Mouse (Mus musculus): ENCODE results near the gene Spata20.

Gene Spata20

GRCm38 (mm10) chr11:94449239-94449638, 36.7 kb downstream of the Spata20 start:
- no peak for DNase-seq

GRCm38 (mm10) chr11:94447017-94447416, 39.0 kb downstream of the Spata20 start:
- no peak for DNase-seq

- DNase-seq = no peak
Measured at GRCm38 (mm10) chr11:94445300-94445699, 40.7 kb downstream of the Spata20 start.

- no peak for DNase-seq
Measured at GRCm38 (mm10) chr11:94444829-94445228, 41.1 kb downstream of the Spata20 start.

GRCm38 (mm10) chr11:94441752-94442151, 44.2 kb downstream of the Spata20 start:
- no peak for DNase-seq

- DNase-seq = no peak
Measured at GRCm38 (mm10) chr11:94441122-94441521, 44.9 kb downstream of the Spata20 start.

- DNase-seq = no peak
Measured at GRCm38 (mm10) chr11:94440421-94440820, 45.6 kb downstream of the Spata20 start.

- no peak for DNase-seq
Measured at GRCm38 (mm10) chr11:94429011-94429651, 56.8 kb downstream of the Spata20 start.

All from thymus, postnatal 4 days (tissue).